Mouse (Mus musculus): ENCODE results near the gene Rad51d.

DNA sequence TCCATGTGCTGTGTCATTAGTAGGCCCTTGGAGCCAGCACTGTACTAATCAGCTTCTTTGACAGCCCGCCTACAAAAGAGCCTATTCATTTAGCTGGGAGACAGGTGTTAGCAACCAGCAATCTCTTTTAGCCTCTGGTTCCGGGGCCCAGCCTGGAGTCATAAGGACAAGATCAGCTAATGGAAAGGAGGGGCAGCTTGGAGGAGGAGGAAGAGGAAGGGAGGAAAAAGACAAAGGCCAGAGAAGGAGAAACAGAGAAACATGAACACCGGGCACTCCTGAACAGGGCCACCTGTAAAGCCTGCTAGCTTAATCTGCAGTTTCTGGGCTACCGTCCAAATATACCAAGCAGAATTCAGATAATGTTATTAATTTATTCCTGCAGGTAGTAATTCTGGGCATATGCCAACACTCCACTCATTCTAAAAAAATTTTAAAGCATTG is 26.9 kb downstream of the Rad51d start:
- TF ChIP-seq CTCF (IDR thresholded peaks at IDR 0.05; ENCODE audit: low read depth, low read length) = no peak
- TF ChIP-seq POLR2A (IDR thresholded peaks at IDR 0.05; ENCODE audit: extremely low read depth, insufficient read depth, low read length) = no peak

Measured in liver, adult 2 months (tissue).